Mouse (Mus musculus) lung, postnatal 0 days (tissue): Measurements from ENCODE around the gene Tmem109. TPM values are rescaled to one million over a fixed set of nuclear protein-coding genes. Genes with fewer than 3 reads are reported as not detected.

Experiments
- ATAC-seq: fragments of 200-750 bp; cut with Nextera tagmentation; 2 replicates; pipeline ENCODE4 v1.8.0; 2017; ENCODE audit warnings: moderate library complexity
- DNase-seq: peaks from one replicate; pipeline ENCODE4 v3.0.0-alpha.2; 2016; ENCODE audit warnings: low spot score
- H3K27ac ChIP-seq: fragments of 300-500 bp; sonication (generic); 2 replicates; pipeline ENCODE4 v1.5.1; 2014; ENCODE audit warnings: antibody characterized with exemption, mild to moderate bottlenecking, low read length, mixed read lengths
- H3K27me3 ChIP-seq: fragments of 300-500 bp; sonication (generic); replicated peaks from 2 replicates; pipeline ENCODE4 v1.6.1; 2014; ENCODE audit warnings: low read length, mixed read lengths; ENCODE audit not compliant: insufficient read depth
- H3K36me3 ChIP-seq: fragments of 300-500 bp; sonication (generic); 2 replicates; pipeline ENCODE4 v1.6.1; 2014; ENCODE audit warnings: low read length, mixed read lengths; ENCODE audit not compliant: insufficient read depth
- H3K4me1 ChIP-seq: fragments of 300-500 bp; sonication (generic); 2 replicates; pipeline ENCODE4 v1.6.1; 2014; ENCODE audit warnings: antibody characterized with exemption, low read depth, low read length, mixed read lengths; ENCODE audit not compliant: insufficient read depth
- H3K4me2 ChIP-seq: fragments of 300-500 bp; sonication (generic); replicated peaks from 2 replicates; pipeline ENCODE4 v1.6.1; 2014; ENCODE audit warnings: low read depth, mild to moderate bottlenecking, low read length, moderate library complexity, mixed read lengths
- H3K4me3 ChIP-seq: fragments of 300-500 bp; sonication (generic); 2 replicates; pipeline ENCODE4 v1.5.1; 2014; ENCODE audit warnings: low read depth, low read length
- H3K9ac ChIP-seq: fragments of 300-500 bp; sonication (generic); replicated peaks from 2 replicates; pipeline ENCODE4 v1.6.1; 2014; ENCODE audit warnings: low read depth, mild to moderate bottlenecking
- H3K9me3 ChIP-seq: fragments of 300-500 bp; sonication (generic); 2 replicates; pipeline ENCODE4 v1.6.1; 2016; ENCODE audit warnings: low read length, mixed read lengths
- CTCF ChIP-seq: IDR thresholded peaks from 2 replicates; pipeline ENCODE4 v1.5.1; 2016; ENCODE audit warnings: antibody characterized with exemption, mild to moderate bottlenecking
- EP300 ChIP-seq: IDR thresholded peaks from 2 replicates; pipeline ENCODE4 v1.6.1; 2016; ENCODE audit warnings: antibody characterized with exemption, mild to moderate bottlenecking, control low read depth
- WGBS: fragments of 180-500 bp; shearing (Covaris S2); extraction: QIAGEN DNeasy Blood & Tissue Kit; methylation state at CpG from one replicate; pipeline ENCODE4 v1.1.7; 2014; 5-methylcytosine and 5-hydroxymethylcytosine counted together
- polyA plus RNA-seq: library from polyadenylated mRNA; unstranded; fragments of >200 nt; fragmentation: Nextera tagmentation; extraction: Ambion mirVana; gene quantifications from 2 replicates; pipeline ENCODE4 v1.2.1, GENCODE M21; 2015

The Tmem109 gene
- polyA plus RNA-seq, 1 experiment from 2014 or later: 155 TPM

GRCm38 (mm10) chr19:10880085-10880974 lies 1.5 kb downstream of the Tmem109 start:
- peak overlapping the region; percentile 76 for H3K4me2 ChIP-seq
- peak; percentile 73 for ATAC-seq
- H3K36me3 ChIP-seq: no peaks in the 10 kb centered on the region
- no peaks in the 10 kb centered on the region for H3K27me3 ChIP-seq
- peak overlapping the region; percentile 93 for H3K27ac ChIP-seq
- H3K4me1 ChIP-seq: peaks cover 16% of the 10 kb centered on the region
- H3K9ac ChIP-seq: 0 out of 2 replicates have a peak overlapping the region, but pooled peaks have one; percentile 23
- H3K4me3 ChIP-seq: peak overlapping the region; percentile 65
- 15% methylated on average over 6 of the region's 7 CpGs for WGBS
- TF ChIP-seq EP300: 0 out of 2 replicates have a peak, but pooled peaks have one; percentile 2
- TF ChIP-seq CTCF: peak; percentile 68
- DNase-seq: peak; percentile 86
- H3K9me3 ChIP-seq: no peaks in the 10 kb centered on the region

DNA sequence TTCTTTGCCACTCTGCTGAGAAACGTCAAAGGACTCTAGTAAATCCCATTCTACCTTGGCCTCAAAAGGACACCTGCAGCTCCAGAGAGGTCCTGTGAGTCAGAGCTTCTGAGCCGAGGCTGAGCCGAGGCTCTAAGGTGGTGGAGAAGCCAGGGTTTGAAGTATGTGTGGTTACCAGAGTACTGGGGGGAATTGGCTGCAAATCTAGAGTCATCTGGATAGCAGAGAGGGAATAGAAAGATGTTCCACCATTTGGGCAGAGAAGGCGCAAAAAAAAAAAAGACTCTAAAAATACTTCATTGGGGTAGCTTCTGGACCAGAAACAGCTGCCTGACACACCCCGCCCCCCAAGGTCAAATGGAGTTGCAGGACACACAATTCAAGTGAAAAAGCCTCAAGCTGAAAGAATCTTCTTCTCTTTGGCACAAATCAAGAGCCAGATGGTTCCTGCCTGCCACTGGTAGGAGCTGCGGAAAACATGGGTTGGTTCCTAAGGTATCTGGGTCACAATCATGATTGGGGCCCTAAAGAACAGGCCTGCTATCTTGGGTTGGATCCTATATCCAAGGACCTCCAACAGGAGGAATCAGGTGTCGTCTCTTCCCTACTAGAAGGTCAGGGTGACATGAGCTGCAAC lies 3.5 kb downstream of the Tmem109 start:
- H3K27me3 ChIP-seq: no peaks in the 10 kb centered on the region
- H3K36me3 ChIP-seq: peaks cover 9% of the 10 kb centered on the region
- peaks cover 16% of the 10 kb centered on the region for H3K4me1 ChIP-seq
- no peak for ATAC-seq
- no peak overlapping the region for H3K4me3 ChIP-seq
- H3K9me3 ChIP-seq: no peaks in the 10 kb centered on the region
- H3K9ac ChIP-seq: no peak overlapping the region
- H3K4me2 ChIP-seq: no peak overlapping the region
- 77% methylated on average over 7 of the region's 7 CpGs for WGBS
- TF ChIP-seq CTCF: no peak
- TF ChIP-seq EP300: no peak
- H3K27ac ChIP-seq: no peak overlapping the region
- peak; percentile 30 for DNase-seq

DNA sequence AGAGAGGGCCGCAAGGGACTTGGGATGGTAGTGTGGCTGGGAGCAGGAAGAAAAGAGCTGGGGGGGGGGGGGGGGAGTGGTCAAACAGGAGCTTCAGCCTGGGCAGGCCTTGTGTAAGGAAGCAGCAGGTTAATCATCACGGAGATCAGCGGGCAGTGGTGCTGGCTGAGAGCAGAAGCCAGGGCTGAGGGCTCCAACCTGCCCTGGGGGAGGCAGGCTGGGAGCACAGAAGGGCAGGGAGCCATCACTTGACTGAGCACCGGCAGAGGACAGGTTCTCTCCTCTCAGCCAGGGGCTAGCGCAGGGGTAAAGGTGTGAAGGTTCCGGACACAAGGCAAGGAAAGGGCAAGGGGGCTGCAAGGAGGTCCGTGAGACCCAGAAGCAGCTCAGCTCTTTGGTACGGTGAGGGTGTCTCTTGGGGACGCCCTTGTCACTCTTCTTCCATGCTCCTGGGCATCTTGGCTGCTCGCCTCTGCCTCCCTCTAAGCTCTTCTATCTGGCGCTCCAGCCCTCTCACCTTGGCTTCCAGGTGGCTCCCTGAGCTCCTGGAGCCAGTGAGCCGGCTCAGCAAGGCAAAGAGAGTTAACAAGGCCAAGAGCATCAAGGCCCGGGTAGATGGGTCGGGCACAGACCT lies 10.4 kb downstream of the Tmem109 start:
- DNase-seq (no peak), ATAC-seq (no peak)
- H3K4me2 ChIP-seq: no peak overlapping the region
- 78% methylated on average over 14 of the region's 14 CpGs for WGBS
- no peaks in the 10 kb centered on the region for H3K9me3 ChIP-seq
- H3K4me3 ChIP-seq: no peak overlapping the region
- H3K4me1 ChIP-seq: peaks cover 4% of the 10 kb centered on the region; the same call in 1 of the 2 replicates
- no peaks in the 10 kb centered on the region for H3K27me3 ChIP-seq
- TF ChIP-seq EP300 (no peak), CTCF (no peak)
- peaks cover 28% of the 10 kb centered on the region for H3K36me3 ChIP-seq
- H3K27ac ChIP-seq: no peak overlapping the region
- H3K9ac ChIP-seq: no peak overlapping the region

- Histone ChIP-seq H3K36me3 (peaks cover 28% of the 10 kb centered on the region), H3K4me3 (no peak overlapping the region), H3K27me3 (no peaks in the 10 kb centered on the region), H3K27ac (no peak overlapping the region), H3K9ac (no peak overlapping the region), H3K4me2 (no peak overlapping the region), H3K9me3 (no peaks in the 10 kb centered on the region), H3K4me1 (peaks cover 4% of the 10 kb centered on the region; the same call in 1 of the 2 replicates)
- ATAC-seq: no peak
- 80% methylated on average over 3 of the region's 3 CpGs for WGBS
- no peak for TF ChIP-seq CTCF
- no peak for TF ChIP-seq EP300
- no peak for DNase-seq
Measured at GRCm38 (mm10) chr19:10870676-10871075, 11.1 kb downstream of the Tmem109 start.

DNA sequence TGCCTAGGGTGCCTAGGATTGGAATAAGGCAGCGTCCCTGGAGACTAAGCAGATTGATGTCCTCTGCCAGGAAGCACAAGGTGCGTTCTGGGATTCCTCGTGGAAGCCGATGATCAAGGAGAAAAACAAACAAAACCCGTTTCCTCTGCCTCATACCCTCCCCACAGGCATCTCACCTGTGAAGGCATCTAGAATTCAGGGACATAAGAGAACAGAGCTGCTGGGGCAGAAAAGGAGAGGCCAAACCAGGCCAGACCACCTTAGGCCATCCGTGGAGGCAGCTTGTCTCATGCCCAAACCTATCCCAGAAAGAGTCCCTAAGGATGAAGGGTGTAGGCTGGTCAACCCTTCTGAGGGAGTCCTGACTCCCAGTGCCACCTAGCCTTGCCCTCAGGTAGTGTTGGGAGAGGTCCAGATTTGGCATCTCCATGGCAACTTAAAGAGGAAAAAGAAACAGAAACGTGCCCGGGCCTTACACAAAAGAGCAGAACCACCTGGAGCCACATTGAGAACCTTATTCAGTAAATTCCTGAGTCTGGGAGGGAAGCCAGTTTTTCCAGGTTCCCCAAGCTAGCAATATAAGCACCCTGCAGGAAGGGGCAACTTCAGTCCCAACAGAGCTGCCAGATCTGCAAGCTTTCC lies 11.8 kb downstream of the Tmem109 start, which contains the start of gene Tmem132a:
TSS of gene Tmem132a (minus strand) at position 55 of the 642 bp plus-strand sequence.
- no peaks in the 10 kb centered on the region for H3K9me3 ChIP-seq
- DNase-seq: peak; percentile 67
- H3K4me2 ChIP-seq: peak within 1 kb of the TSS; percentile 82
- H3K36me3 ChIP-seq: peaks cover 28% of the 10 kb centered on the region
- TF ChIP-seq CTCF (peak; percentile 21; the same call in 1 of the 2 replicates), EP300 (no peak)
- ATAC-seq: peak; percentile 71
- WGBS: 5% methylated on average over 8 of the region's 8 CpGs
- peak within 1 kb of the TSS; percentile 50 for H3K4me3 ChIP-seq
- peak within 1 kb of the TSS; percentile 29 for H3K9ac ChIP-seq
- H3K4me1 ChIP-seq: peaks cover 4% of the 10 kb centered on the region; the same call in 1 of the 2 replicates
- H3K27ac ChIP-seq: no peak within 1 kb of the TSS
- no peaks in the 10 kb centered on the region for H3K27me3 ChIP-seq
